Mouse (Mus musculus): ENCODE results near the gene Catsperd.
"Not testable (repeated sequence)": the region's sequence is repeated elsewhere in the genome, so short reads cannot be mapped to it uniquely, and the experiment has no call there.

The Catsperd gene

DNA sequence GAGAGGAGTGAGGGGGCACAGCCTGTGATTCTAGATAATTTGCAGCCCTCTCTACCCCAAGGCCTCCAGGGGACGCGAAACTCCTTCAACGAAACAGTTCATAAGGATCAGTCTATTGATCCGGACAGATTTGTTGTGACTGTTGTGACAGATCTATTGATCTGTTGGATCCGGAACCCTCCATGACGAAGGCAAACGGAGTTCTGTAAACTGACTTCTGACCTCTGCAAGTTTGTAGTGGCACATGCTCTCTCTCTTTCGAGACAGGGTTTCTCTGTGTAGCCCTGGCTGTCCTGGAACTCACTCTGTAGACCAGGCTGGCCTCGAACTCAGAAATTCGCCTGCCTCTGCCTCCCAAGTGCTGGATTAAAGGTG lies 15.4 kb upstream of the Catsperd start:
- not testable (repeated sequence) for DNase-seq (ENCODE audit: low read depth, low spot score)

DNA sequence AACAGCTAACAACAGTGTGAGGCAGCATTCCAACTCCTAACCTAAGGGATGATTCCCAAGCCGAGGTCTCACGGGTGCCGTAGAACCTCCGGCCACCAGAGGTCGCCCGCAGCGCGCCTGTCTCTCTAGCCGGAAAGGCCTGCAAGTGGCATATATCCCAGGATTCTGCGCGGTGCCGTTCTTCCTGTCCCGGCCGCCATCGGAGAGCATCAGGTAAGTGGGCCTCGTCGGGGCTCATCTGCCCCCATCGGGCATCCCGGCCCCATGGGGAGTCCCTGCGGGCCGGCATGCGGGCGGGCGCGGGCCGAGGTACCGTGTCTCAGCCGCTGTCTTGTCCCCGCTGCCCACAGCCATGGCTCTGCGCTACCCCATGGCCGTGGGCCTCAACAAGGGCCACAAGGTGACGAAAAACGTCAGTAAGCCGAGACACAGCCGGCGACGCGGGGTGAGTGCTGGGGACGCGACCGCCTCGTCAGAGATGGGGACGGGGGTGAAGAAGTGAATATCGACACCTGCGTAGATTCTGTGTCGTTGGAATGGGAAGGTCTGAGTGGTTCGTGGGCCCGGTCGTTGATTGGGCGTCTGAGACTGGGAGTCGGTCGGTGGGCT lies 14.6 kb upstream of the Catsperd start, which contains the start of gene Rpl36:
TSS of gene Rpl36 (plus strand) at position 181 of the 609 bp plus-strand sequence.
- DNase-seq (ENCODE audit: low read depth, low spot score): no peak

DNA sequence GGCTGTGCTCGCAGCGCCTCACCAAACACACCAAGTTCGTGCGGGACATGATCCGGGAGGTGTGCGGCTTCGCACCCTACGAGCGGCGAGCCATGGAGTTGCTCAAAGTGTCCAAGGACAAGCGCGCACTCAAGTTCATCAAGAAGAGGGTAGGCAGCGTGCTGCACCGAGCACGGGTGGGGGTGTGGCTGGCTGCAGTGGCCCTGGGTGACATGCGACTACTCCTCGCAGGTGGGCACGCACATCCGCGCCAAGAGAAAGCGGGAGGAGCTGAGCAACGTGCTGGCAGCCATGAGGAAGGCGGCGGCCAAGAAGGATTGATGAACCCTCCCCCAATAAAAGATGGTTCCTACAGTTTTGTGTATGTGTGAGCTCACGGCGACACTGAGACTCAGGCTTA lies 14.1 kb upstream of the Catsperd start:
- not testable (repeated sequence) for DNase-seq (ENCODE audit: low read depth, low spot score)

DNA sequence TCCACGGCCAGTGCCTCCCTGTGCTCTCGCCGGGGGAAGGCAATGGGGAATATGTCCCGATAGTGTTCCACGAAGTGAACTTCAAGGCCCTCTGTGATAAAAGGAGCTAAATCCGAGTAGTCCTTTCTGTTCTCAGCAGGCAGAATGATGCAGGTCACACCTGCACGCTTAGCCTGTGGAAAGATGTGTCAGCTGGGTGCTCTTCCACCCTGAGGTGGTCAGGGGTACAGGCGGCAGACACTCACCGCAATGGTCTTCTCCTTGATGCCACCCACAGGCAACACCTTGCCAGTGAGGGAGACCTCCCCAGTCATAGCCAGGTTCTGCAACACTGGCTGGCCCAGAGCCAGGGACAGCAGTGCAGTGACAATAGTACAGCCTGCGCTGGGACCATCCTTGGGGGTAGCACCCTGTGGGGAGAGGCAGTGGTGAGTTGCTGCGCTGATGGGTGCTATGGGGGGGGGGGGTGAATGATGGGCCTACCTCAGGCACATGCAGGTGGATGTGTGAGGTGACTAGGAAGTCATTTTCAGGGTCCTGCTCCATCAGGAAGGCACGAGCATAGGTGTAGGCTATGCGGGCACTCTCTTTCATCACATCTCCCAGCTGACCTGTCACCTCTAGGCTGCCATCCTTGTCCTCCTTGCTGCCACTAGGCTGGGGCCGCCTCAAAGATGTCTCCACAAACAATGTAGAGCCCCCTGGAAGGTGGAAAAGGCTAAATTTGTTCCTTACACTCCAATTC lies 13.4 kb upstream of the Catsperd start:
- no peak for DNase-seq (ENCODE audit: low read depth, low spot score)

DNA sequence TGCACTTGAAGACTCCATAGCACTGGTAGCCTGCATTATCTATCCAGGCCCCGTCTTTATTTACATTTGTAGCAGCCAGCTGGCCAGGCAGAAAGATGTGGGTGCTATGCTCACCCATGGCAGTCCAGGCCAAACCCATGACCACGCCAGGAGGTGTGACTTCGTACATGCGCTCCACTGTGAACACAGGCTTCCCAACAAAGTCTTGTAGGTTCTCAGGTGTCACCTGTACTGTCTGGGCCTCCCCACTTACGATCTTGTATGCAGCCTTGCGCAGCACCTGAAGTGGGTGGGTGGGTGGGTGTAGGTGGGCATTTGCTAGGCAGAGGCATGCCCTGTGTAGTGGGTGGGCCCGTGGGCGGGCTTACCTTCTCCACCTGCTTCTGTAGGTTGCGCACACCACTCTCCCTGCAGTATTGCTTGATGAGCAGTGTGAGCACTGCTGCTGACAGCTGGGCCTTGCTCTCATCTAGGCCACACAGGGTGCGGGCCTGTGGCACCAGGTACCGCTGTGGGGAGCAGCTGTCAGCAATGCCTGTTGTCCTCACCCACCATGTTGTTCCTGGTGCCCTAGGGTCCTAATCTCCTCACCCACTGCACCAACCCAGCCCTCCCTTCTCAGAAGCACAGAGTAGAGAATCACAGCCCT lies 12.7 kb upstream of the Catsperd start:
- DNase-seq (ENCODE audit: low read depth, low spot score): no peak

DNA sequence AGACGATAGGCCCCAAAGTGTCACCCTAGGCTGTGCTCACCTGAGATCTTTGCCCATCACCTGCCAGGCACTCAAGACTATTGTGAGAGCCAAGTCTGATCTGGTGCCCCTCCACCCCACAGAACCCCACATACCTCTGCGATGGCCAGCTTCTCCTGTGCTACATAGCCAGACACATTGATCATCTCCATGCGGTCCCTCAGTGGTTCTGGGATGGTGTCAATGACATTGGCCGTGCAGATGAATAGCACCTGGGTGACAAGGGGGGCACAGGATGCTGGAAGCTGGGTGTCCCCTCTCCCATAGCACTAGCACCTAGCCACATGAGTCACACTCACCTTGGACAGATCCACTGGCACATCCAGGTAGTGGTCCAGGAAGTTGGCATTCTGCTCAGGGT lies 12.2 kb upstream of the Catsperd start:
- no peak for DNase-seq (ENCODE audit: low read depth, low spot score)

DNA sequence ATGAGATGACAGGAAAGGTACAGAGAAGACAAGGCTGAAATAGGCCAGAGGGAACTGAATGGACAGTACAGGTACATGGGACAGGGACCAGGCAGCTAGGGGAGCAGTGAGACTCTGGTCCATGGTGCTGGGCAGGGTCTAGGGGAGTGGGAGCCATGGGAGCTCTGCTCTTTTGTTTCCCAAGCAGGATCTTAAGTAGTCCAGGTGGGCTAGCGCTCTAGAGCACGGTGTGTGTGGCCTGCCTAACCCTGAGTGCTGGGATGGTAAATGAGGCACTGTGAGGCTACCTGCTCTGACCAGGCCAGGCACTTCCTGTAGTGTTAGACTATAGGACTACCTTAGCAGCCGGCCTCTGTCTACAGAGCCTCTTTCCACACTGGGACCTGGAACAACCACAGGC lies 11.2 kb upstream of the Catsperd start:
- no peak for DNase-seq (ENCODE audit: low read depth, low spot score)

DNA sequence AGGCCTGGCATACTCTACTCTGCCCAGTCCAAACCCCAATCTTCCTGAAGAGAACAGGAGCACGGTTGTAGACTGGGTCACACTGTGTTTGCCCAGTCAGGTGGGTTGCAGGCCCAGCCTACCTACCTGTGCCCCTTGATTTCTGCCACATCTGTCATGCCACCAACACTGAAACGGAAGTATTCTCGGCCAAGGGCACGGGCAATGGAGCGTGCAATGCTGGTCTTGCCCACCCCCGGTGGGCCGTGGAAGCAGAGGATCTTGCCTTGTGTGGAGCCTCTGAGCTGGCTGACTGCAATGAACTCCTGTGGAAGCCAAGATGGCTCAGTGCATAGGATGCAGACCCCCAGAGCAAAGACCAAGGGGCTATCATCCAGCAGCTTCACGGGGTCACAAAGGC lies 10.3 kb upstream of the Catsperd start:
- DNase-seq (ENCODE audit: low read depth, low spot score): no peak

DNA sequence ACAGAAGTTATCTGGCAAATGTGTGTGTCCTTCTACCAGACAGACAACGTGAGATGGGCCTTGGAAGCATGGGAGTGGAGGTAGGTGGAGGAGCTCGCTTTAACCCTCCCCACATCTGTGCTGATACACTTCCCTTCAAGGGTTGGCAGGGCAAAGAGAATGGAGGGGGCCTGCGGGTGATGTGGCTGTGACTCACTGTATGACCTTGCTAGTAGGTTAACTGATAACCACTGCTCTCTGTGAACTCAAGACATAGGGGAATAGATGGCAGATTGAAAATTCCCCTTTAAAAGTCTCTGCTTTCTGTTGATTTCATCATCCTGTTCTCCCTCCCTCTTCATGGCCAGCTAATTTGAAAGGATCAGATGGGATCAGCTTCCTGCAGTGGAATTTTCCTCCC lies 2.4 kb upstream of the Catsperd start:
- no peak for DNase-seq (ENCODE audit: low read depth, low spot score)

DNA sequence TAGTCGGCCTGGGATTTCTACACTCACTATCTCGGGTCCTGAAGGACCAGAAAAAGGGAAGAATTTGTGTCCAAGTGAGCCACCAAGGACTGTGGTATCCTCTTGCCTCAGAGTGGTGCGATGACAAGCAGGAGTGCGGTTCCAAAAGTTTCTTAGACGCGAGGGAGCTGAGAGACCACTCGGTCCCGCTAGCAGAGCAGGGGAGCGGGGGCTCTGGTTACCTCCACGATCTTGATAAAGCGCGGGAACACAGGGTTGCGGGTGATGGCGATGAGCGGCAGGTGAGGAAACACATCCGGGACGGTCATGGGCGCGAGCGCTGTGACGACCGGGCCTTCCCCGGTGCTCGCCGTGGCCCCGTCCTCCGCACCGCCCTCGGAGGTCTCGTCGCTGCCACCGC lies 1.7 kb upstream of the Catsperd start:
- no peak for DNase-seq (ENCODE audit: low read depth, low spot score)

DNA sequence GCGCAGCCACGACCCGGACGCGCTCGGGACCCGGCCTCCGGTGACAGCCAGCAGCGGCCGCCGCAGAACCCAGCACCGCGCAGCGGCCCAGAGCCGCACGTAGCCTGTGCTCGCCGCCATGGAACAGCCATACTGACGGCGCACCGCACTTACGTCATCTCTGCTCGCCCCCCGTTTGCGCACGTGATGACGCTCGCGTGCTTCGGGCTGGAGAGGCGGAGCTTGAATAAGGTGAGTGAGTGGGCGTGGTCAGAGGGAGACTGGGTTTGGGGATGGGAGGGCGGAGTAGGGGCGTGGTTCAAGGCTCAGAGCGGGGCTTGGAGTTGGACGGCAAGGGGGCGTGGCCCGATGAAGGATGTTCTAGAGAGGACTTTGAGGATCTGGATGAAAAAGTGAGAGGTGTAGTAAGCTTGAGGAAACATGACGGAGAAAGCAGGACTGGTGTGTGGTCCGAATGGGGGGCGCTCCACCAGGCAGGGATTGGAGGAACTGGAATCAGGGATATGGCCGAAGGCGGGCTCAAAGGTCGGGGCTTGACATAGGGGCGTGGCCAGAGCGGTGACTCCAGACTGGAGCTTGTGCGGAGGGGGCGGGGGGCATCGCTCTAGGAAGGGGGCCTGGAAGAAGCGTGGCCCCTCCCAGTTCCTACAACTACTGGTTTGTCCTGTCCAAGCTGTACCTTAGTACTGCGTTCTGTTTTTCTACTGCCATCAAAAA lies 1.0 kb upstream of the Catsperd start, which contains the start of gene Lonp1:
TSS of gene Lonp1 (minus strand) at position 134 of the 717 bp plus-strand sequence.
- DNase-seq (ENCODE audit: low read depth, low spot score): peak; percentile 99

DNA sequence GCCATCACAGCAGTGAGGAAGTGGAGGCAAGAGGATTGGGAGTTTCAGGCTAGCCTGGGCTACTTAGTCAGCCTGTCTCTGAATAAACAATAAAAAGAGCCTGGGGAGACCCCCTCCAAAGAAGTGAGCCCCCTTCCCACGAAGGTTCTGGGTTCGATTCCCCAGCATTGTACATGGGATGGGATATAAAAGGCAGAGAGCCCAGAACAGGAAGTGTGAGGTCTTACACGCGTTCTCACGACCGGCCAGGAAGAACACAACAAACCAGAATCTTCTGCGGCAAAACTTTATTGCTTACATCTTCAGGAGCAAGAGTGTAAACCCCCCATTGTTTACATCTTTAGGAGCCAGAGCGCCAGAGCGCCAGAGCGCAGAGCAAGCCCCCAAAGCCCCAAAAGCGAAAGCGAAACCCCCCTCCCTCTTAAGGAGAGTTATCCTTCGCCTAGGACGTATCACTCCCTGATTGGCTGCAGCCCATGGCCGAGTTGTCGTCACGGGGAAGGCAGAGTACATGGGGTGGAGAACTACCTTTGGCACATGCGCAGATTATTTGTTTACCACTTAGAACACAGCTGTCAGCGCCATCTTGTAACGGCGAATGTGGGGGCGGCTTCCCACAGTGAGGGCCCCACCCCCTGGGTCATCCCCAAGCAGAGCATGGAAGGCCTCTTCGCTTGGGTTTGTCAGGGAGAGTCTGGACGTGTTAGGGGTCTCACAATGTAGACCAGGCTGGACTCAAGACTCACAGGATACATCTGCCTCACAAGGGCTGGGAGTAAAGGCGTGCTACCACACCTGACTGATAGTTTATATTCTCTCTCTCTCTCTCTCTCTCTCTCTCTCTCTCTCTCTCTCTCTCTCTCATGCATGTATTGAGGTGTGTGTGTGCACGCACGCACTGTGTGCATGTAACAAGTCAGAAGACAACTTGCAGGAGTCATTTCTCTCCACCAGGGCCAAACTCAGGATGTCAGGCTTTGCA lies 2.1 kb downstream of the Catsperd start:
- not testable (repeated sequence) for DNase-seq (ENCODE audit: low read depth, low spot score)

DNA sequence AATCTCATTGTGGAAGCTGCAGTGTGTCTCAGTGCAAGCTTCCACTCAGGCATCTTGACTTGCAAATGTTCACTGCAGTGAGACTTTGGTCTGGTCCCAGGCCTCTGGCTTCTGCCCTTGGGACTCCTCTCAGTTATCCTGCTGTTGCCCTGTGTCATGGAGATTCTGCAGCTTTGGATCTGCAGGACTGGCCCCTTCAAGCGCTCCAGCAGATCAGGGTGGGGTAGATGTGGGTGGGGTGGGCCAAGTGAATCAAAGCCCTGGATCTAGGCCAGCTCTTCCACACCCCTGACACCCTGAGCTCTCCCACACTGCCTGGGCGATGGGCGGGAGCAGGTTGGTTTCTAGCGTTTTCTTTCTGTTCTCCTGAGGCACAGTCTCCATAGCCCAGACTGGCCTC lies 3.9 kb downstream of the Catsperd start:
- no peak for DNase-seq (ENCODE audit: low read depth, low spot score)

DNA sequence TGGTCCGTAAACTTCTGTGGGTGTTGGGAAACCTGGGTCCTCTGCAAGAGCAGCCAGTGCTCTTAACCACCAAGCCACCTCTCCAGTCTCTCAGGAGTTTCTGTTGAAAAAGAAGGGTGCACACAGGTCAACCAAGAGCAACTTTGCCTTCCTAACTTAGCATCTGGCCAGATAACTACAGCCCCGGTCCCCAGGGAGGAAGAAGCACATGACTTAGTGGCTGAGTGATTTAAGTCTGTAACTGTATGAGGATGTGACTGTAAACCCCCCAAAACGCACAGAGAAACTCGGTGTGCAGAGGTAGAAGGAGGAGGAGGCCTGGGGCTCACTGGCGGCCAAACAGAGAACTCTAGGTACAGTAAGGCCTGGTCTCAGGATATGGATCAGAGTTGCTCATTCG lies 6.1 kb downstream of the Catsperd start:
- no peak for DNase-seq (ENCODE audit: low read depth, low spot score)

DNA sequence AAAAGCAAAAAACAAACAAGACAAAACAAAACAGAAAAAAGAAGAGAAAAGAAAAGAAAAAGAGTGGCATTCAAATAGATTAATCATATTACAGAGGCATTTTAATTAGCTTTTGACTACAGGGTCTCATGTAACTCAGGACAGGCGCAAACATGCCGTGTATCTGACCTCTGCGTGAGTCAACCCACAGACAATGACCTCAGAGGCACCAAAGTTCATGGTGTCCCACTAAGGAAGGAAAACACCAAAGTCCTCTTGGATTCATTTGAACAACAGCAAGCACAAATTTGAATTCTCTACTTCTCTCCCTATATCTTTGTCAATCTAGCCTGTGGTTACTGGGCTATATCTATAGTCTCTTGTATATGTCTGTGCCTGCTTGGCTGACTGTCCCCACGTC lies 15.3 kb downstream of the Catsperd start:
- DNase-seq (ENCODE audit: low read depth, low spot score): no peak

DNA sequence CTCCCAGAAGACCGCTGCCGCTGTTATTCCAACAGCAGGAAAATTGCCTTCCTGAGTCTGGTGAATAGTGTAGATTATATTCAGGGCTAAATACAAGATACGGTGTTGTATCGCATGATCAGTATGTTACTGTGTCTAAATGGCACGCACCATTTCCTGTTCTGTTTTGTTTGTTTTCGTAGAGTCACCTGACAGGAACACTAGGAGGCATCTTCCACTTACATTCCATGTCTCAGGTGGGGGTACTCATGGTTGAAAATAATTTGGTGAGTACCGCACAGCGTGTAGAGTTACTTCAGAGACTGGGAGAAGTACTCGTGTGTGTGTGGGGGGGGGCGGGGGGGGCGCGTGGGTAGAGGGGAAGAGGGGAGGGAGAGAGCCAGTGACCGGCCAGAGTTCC lies 19.6 kb downstream of the Catsperd start:
- DNase-seq (ENCODE audit: low read depth, low spot score): no peak

DNA sequence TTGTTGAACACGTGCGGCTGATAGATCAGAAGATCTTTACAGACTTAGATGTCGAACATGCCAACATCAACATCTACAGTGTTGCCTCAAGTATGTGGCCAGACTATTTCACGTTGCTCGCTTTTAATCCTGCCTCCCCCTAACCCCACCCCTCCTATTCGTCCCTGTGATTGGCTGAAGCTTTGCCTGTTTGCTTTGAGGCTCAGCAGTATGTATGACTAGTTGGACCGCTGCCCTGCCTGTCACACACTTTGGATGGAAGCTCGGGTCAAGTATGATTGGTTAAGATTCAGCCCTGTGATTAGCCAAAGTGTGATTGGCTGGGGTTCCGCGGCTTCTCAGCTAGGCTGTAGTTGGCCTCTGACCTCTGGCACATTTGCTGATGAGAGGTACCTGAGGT lies 23.9 kb downstream of the Catsperd start:
- peak; percentile 74 for DNase-seq (ENCODE audit: low read depth, low spot score)

DNA sequence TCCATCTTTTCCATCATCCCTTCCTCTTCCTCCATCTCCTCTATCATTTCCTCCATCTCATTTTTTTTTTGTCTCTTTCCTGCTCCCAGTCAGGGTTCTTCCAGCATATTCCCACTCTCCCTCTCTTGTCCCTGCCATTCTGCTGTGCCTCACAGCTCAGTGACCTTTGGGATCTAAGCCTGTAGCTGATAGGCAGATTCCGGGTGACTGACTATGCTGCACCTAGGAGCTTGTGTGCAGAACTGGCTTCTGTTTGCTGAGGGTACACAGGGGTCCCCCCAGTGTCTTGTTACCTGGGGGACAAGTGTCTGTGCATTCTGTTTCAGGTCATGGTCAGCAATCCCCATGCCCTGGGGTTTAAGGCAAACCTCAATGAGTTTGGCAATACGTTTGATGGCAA lies 26.8 kb downstream of the Catsperd start:
- DNase-seq (ENCODE audit: low read depth, low spot score): no peak

DNA sequence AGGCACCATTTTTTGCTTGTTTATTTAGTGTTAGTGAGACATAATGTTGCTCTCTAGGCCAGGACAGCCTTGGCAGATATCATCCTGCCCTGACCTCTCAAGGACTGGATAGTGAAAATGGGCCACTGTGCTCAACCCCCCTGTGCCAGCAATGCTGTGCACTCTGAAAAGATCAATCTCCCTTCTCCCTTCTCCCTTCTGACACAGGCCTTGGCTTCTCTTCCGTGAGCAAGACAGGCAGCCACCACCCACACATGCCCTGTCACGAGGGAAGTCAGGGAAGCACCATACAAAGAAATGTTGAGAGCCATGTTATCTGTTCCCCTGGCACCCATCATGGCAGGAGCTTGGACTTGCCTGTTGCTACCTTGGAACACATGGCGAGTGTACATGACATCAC lies 27.4 kb downstream of the Catsperd start:
- no peak for DNase-seq (ENCODE audit: low read depth, low spot score)

DNA sequence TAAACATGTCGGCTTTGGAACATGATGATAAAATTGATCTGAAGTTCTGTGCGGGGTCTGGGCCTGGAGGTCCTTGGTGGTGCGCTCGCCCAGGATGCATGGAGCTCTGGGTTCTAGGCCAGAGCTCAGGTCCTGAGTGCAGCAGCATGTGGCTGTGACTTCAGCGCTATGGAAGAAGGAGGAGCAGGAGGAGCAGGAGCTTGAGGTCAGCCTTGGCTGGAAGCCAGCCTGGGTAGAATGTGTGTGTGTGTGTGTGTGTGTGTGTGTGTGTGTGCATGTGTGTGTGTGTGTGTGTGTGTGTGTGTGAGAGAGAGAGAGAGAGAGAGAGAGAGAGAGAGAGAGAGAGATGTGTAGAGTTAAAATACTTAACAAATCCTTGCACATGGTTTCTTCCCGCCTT lies 28.2 kb downstream of the Catsperd start:
- no peak for DNase-seq (ENCODE audit: low read depth, low spot score)

DNA sequence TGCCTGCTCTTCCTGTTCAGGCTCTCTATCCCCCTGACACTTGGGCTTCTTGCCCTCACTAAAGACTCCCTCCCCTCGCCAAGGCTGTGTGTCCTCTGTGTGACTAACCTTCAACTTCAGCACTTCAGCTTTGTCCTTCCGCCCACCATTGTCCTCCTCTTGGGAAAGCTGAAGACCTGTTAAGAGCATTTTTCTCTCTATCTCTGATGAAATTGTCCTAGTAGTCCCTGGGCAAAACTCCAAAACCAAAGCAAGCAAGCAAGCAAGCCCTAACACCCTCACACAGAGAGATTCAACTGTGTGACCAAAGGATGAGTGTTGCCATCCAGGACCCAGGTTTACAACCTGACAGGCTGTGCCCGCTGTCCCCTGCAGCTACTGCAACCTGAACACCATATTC lies 35.7 kb downstream of the Catsperd start:
- DNase-seq (ENCODE audit: low read depth, low spot score): no peak

Measured in WW6 (cell line).